Mouse (Mus musculus) heart, adult 2 months (tissue): ENCODE measurements around the gene Morf4l2.

ENCODE experiments used
- CTCF ChIP-seq: fragments of 200-600 bp; IDR thresholded peaks from 2 replicates; pipeline ENCODE4 v1.8.1; 2022; ENCODE audit warnings: antibody characterized with exemption, mild to moderate bottlenecking, moderate library complexity
- POLR2A ChIP-seq: fragments of 200-500 bp; IDR thresholded peaks from 2 replicates; pipeline ENCODE4 v1.6.1; 2011; ENCODE audit warnings: mild to moderate bottlenecking, low read depth, low read length, control low read depth; ENCODE audit not compliant: insufficient read depth

DNA sequence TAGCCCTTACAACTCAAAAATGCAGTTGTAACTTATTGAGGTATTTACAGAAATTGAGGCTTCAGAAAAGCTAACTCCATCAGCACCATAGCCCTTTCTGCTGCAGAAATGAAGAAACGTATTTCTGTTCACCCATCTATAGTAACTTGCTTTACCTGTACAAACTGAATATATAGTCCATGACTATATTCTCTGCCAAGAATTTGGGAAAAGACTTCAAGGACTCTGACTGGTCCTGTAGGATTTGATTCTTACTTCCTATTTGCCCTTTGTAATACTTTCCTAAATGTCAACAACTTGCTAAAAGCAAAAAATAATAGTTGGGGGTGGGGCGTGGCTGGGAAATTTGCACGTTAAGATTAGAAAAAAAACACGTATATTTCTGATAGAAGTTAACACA lies 11.5 kb downstream of the Morf4l2 start:
- TF ChIP-seq POLR2A, result no peak
- no peak for TF ChIP-seq CTCF
